In the genomic region with DNA sequence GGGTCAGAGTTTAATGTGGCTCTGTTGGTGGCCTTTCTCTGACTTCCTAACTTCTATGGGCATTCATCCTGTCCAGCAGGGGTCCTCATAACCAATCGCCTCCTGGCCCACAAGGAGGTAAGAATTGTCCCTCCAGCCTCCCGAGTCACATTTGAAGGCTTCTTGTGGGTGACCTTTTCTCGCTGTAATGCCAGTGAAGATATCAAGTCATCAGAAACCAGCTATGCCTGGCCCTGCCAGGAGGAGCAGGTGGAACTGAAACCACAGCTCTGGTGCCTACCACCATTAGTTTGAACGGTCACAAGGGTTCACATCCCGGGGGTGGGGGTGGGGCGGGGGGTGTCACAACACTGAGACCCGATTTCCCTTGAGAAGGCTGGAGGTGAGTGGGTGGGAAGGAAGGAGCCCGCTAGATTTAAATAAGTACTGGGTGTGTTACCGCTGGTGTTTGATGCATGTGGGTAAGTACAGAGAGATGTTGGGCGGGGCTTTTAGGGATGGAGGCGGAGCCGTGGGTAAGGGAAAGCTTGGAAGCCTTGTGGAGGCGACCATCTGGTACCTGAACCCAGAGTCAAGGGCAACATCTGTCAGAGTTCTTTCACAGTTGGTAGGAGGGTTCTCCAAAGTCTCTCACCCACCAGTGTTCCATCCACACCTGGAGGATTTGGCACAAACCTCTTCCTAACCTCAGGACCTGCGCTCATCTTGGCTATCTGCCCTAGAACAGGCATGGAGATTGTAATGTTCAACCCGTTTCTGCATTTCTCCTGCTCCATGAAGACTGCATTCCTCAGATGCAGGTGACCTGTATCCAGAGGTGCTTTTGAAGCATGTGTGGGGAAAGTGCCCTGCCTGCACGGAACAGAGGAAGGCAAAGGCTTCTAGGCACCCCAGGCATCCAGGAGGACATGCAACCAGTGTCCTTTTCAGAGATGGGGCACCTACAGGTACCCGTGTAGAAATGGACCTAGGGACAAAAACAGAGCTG, we compare ENCODE assay signal across 9 mouse cellular contexts.
DNase-seq lines count a peak whose midpoint lies in the region; ATAC-seq and TF ChIP-seq lines count a peak whose summit lies in the region.
"Had no signal": no experiment of that assay in that cellular context is flagged by ENCODE, and none has a peak within 500 bp of the region (broad histone marks: within the 10 kb centered on the region; RNA-seq: fewer than 3 reads in every experiment).

No protein-coding gene starts in this region.

- intact Hi-C loops in left cerebral cortex, postnatal 25 days (cut with DNase I): no loop called here

- no peaks in the 10 kb centered on the region for H3K27me3 ChIP-seq in intestine, embryonic 15.5 days (replicated peaks)
- H3K27me3 ChIP-seq in intestine, embryonic 16.5 days (replicated peaks; ENCODE audit: control insufficient read depth, insufficient read depth, low read length): no peaks in the 10 kb centered on the region
- H3K27me3 ChIP-seq in MEL (ENCODE audit: control insufficient read depth in 1 of 2, insufficient read depth in 2 of 2, low read length in 2 of 2): no peaks in the 10 kb centered on the region
- H3K27me3 ChIP-seq in kidney, embryonic 15.5 days: no peaks in the 10 kb centered on the region
- H3K27me3 ChIP-seq in spleen, adult 2 months (ENCODE audit: control insufficient read depth, insufficient read depth, low read length): no peaks in the 10 kb centered on the region

- peak; percentile 44 for DNase-seq in MEL (ENCODE audit: low read depth, low spot score)
- peak; percentile 35 to 42 for DNase-seq in spleen, adult 2 months (ENCODE audit: low read depth in 1 of 2, low spot score in 2 of 2)
- DNase-seq in layer of hippocampus, adult 18-20 months (ENCODE audit: low spot score in 2 of 2): no peak
- no peak for DNase-seq in left cerebral cortex, postnatal 25 days (ENCODE audit: low spot score in 2 of 2)
- no peak for DNase-seq in embryo, embryonic 9.5 days (ENCODE audit: extremely low spot score)
- DNase-seq: right cerebral cortex, postnatal 14 days had no signal

- WGBS in intestine, embryonic 15.5 days: 59% methylated on average over 17 of the region's 17 CpGs
- 58% methylated on average over 17 of the region's 17 CpGs for WGBS in intestine, embryonic 16.5 days
- 62% methylated on average over 17 of the region's 17 CpGs for WGBS in kidney, embryonic 15.5 days
- WGBS in spleen, adult 2 months: 29% methylated on average over 17 of the region's 17 CpGs

- H3K79me2 ChIP-seq in MEL (ENCODE audit: control insufficient read depth, insufficient read depth, low read length, poor library complexity): no peaks in the 10 kb centered on the region

- ATAC-seq in intestine, embryonic 15.5 days: peak; percentile 41; the same call in 1 of the 2 replicates
- ATAC-seq in intestine, embryonic 16.5 days: no peak
- peak; percentile 23; the same call in 1 of the 2 replicates for ATAC-seq in kidney, embryonic 15.5 days (replicated peaks; ENCODE audit: low FRiP score)

- H3K4me2 ChIP-seq in intestine, embryonic 15.5 days (replicated peaks): no peak overlapping the region
- H3K4me2 ChIP-seq in intestine, embryonic 16.5 days (ENCODE audit: low read depth, low read length): no peak overlapping the region
- no peak overlapping the region for H3K4me2 ChIP-seq in kidney, embryonic 15.5 days

- peak; percentile 28 to 56 (median 53); a peak in 4 of 6 replicates for TF ChIP-seq CTCF in MEL (IDR thresholded peaks at IDR 0.05 in 2 of 3, conservative IDR thresholded peaks at IDR 0.05 in 1 of 3; ENCODE audit: control insufficient read depth in 1 of 3, insufficient read depth in 1 of 3, low read depth in 2 of 3, low read length in 3 of 3, poor library complexity in 1 of 3, severe bottlenecking in 1 of 3)
- TF ChIP-seq CTCF in spleen, adult 2 months (IDR thresholded peaks at IDR 0.05; ENCODE audit: extremely low read depth, insufficient read depth, insufficient read length, insufficient replicate concordance): 0 out of 2 replicates have a peak, but pooled peaks have one; percentile 3

- no peak for TF ChIP-seq EP300 in MEL (IDR thresholded peaks at IDR 0.05; ENCODE audit: low read depth in 1 of 2, low read length in 2 of 2)

- TF ChIP-seq POLR2A in MEL (IDR thresholded peaks at IDR 0.05; ENCODE audit: control insufficient read depth in 1 of 2, insufficient read depth in 1 of 2, low read depth in 1 of 2, low read length in 2 of 2, poor library complexity in 1 of 2): no peak
- no peak for TF ChIP-seq POLR2A in spleen, adult 2 months (IDR thresholded peaks at IDR 0.05; ENCODE audit: low read depth, low read length)

- no peaks in the 10 kb centered on the region for H3K36me3 ChIP-seq in intestine, embryonic 15.5 days
- no peaks in the 10 kb centered on the region for H3K36me3 ChIP-seq in intestine, embryonic 16.5 days (ENCODE audit: control insufficient read depth, insufficient read depth, low read length)
- peaks cover 0 to 12% of the 10 kb centered on the region in 2 experiments; a peak in 2 of 4 replicates for H3K36me3 ChIP-seq in MEL (ENCODE audit: control insufficient read depth in 1 of 2, insufficient read depth in 2 of 2, low read length in 2 of 2)
- no peaks in the 10 kb centered on the region for H3K36me3 ChIP-seq in kidney, embryonic 15.5 days
- no peaks in the 10 kb centered on the region for H3K36me3 ChIP-seq in spleen, adult 2 months (ENCODE audit: control insufficient read depth, insufficient read depth, low read length)

- H3K9ac ChIP-seq in intestine, embryonic 15.5 days: no peak overlapping the region
- H3K9ac ChIP-seq in intestine, embryonic 16.5 days (ENCODE audit: low read depth, low read length): no peak overlapping the region
- peak overlapping the region; percentile 30; the same call in 1 of the 2 replicates for H3K9ac ChIP-seq in MEL (ENCODE audit: control insufficient read depth, low read depth, low read length, poor library complexity, severe bottlenecking)
- no peak overlapping the region for H3K9ac ChIP-seq in kidney, embryonic 15.5 days

- H3K9me3 ChIP-seq in intestine, embryonic 15.5 days: no peaks in the 10 kb centered on the region
- H3K9me3 ChIP-seq in intestine, embryonic 16.5 days (ENCODE audit: control insufficient read depth, low read length): no peaks in the 10 kb centered on the region
- no peaks in the 10 kb centered on the region for H3K9me3 ChIP-seq in MEL (replicated peaks; ENCODE audit: insufficient read depth, low read length)
- no peaks in the 10 kb centered on the region for H3K9me3 ChIP-seq in kidney, embryonic 15.5 days (replicated peaks)

- H3K4me3 ChIP-seq in intestine, embryonic 15.5 days (replicated peaks): no peak overlapping the region
- H3K4me3 ChIP-seq in intestine, embryonic 16.5 days (ENCODE audit: low read length): no peak overlapping the region
- H3K4me3 ChIP-seq in MEL (ENCODE audit: control insufficient read depth in 1 of 2, insufficient read depth in 1 of 2, low read depth in 2 of 2, low read length in 2 of 2): peak overlapping the region; percentile 40 to 49
- no peak overlapping the region for H3K4me3 ChIP-seq in kidney, embryonic 15.5 days (replicated peaks)
- no peak overlapping the region for H3K4me3 ChIP-seq in spleen, adult 2 months (ENCODE audit: extremely low read depth, insufficient read depth, insufficient read length)

- TF ChIP-seq RAD21 in MEL (IDR thresholded peaks at IDR 0.05; ENCODE audit: low read depth, low read length): peak; percentile 31

- no peak overlapping the region for H3K27ac ChIP-seq in intestine, embryonic 15.5 days
- H3K27ac ChIP-seq in intestine, embryonic 16.5 days (ENCODE audit: low read length): no peak overlapping the region
- no peak overlapping the region for H3K27ac ChIP-seq in MEL (ENCODE audit: control insufficient read depth, low read depth, low read length)
- peak overlapping the region; percentile 45; the same call in 1 of the 2 replicates for H3K27ac ChIP-seq in kidney, embryonic 15.5 days
- H3K27ac ChIP-seq in spleen, adult 2 months (ENCODE audit: insufficient read depth, low read length): peak overlapping the region; percentile 48

- H3K4me1 ChIP-seq in intestine, embryonic 15.5 days (replicated peaks): no peaks in the 10 kb centered on the region
- no peaks in the 10 kb centered on the region for H3K4me1 ChIP-seq in intestine, embryonic 16.5 days (ENCODE audit: control insufficient read depth, insufficient read depth, low read length)
- peaks cover 11 to 31% of the 10 kb centered on the region in 2 experiments for H3K4me1 ChIP-seq in MEL (ENCODE audit: control insufficient read depth in 1 of 2, insufficient read depth in 2 of 2, low read length in 2 of 2)
- H3K4me1 ChIP-seq in kidney, embryonic 15.5 days: peaks cover 17% of the 10 kb centered on the region; the same call in 1 of the 2 replicates
- H3K4me1 ChIP-seq in spleen, adult 2 months (ENCODE audit: control insufficient read depth, insufficient read depth, insufficient read length): peaks cover 36% of the 10 kb centered on the region; the same call in 1 of the 2 replicates

TF ChIP-seq in MEL, 35 proteins besides CTCF, POLR2A, EP300 and RAD21:
- no peak for TF ChIP-seq POLR2AphosphoS5 (IDR thresholded peaks at IDR 0.05; ENCODE audit: borderline replicate concordance, low read depth, low read length)
- peak; percentile 48 for TF ChIP-seq SMC3 (IDR thresholded peaks at IDR 0.05; ENCODE audit: low read depth, low read length)
TF ChIP-seq in MEL: peak in this region for 1.

Comparison
In these comparisons a context has a peak if more than half of its experiments do, and no peak if none do; other contexts are left out.
1. H3K27ac ChIP-seq: peak in kidney, embryonic 15.5 days (single experiment) and spleen, adult 2 months (single experiment); none in intestine, embryonic 15.5 days (single experiment), intestine, embryonic 16.5 days (single experiment) and MEL (single experiment).
2. H3K4me3 ChIP-seq: peak in MEL (2 of 2); none in intestine, embryonic 15.5 days (single experiment), intestine, embryonic 16.5 days (single experiment), kidney, embryonic 15.5 days (single experiment) and spleen, adult 2 months (single experiment).
3. DNase-seq: peak in MEL (single experiment) and spleen, adult 2 months (2 of 2); none in layer of hippocampus, adult 18-20 months (0 of 2), left cerebral cortex, postnatal 25 days (0 of 2) and embryo, embryonic 9.5 days (single experiment).